Mouse (Mus musculus) MEL (cell line): ENCODE measurements around the gene Sept9.

Experiments
- CTCF ChIP-seq, 3 experiments: IDR thresholded peaks in 2 of 3; conservative IDR thresholded peaks in 1 of 3; 2 replicates each; pipeline ENCODE4 v1.5.1; 2011 to 2012; ENCODE audit warnings: low read length in 3 of 3, low read depth in 2 of 3, mild to moderate bottlenecking in 2 of 3, improper control_type of control experiment in 1 of 3, inconsistent platforms in 1 of 3, mixed read lengths in 1 of 3, moderate library complexity in 1 of 3; ENCODE audit not compliant: control insufficient read depth in 1 of 3, insufficient read depth in 1 of 3, poor library complexity in 1 of 3, severe bottlenecking in 1 of 3
- EP300 ChIP-seq, 2 experiments: IDR thresholded peaks; 2 replicates each; pipeline ENCODE4 v1.6.1; 2011; ENCODE audit warnings: improper control_type of control experiment in 2 of 2, low read length in 2 of 2, low read depth in 1 of 2, mild to moderate bottlenecking in 1 of 2
- GATA1 ChIP-seq: IDR thresholded peaks from 2 replicates; pipeline ENCODE4 v1.6.1; 2011; ENCODE audit warnings: low read depth, low read length, improper control_type of control experiment
- MAZ ChIP-seq: IDR thresholded peaks from 2 replicates; pipeline ENCODE4 v1.6.1; 2012; ENCODE audit warnings: low read depth, mild to moderate bottlenecking, inconsistent platforms, low read length, improper control_type of control experiment
- POLR2A ChIP-seq, 2 experiments: IDR thresholded peaks; 2 replicates each; pipeline ENCODE4 v1.6.1; 2011 to 2012; ENCODE audit warnings: low read length in 2 of 2, mild to moderate bottlenecking in 2 of 2, control low read depth in 1 of 2, improper control_type of control experiment in 1 of 2, low read depth in 1 of 2, moderate library complexity in 1 of 2; ENCODE audit not compliant: control insufficient read depth in 1 of 2, insufficient read depth in 1 of 2, poor library complexity in 1 of 2
- SIN3A ChIP-seq: IDR thresholded peaks from 2 replicates; pipeline ENCODE4 v1.6.1; 2012; ENCODE audit warnings: low read length, improper control_type of control experiment, inconsistent platforms
- TCF12 ChIP-seq: IDR thresholded peaks from 2 replicates; pipeline ENCODE4 v1.6.1; 2014; ENCODE audit warnings: low read depth, mild to moderate bottlenecking, inconsistent platforms, low read length, improper control_type of control experiment, moderate library complexity

DNA sequence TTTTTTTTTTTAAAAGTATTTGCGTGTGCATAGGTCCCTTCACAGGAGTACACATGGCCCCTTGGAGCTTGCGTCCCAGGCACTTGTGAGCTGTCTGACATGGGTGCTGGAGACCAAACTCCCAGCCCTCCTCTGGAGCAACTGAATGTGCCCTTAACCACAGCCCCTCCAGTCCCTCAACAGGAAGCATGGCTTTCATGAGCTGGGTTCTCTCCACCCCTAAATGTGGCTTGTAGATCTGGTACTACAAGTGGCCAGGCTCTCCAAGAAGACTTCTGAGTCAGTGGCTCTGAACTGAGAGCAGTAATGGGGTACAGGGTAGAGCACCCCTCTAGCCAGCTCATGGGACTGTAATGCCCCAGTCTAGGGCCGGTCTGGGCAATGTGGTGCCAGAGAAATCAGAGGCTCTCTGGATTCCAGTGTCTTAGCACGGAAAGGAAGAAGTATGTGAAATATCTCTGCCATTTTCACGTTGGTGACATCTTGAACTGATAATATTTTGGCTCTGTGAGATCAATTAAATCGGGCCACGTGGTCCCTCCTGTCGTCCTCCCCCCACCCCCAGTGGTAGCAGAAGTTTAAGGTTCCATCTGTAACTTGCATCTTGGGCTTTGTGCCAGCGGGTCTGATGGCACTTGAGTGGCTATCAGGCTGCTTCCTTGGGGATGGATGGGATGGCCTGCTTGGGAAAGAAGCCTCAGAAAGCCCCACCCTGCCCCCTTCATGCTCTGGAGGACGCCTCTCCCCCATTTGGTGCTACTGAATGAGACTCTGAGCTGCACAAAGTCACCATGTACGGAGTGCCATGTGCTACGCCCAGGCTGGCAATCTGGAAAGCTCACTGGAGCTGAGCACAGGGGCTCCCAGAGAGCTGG lies 130.9 kb downstream of the Sept9 start:
- TF ChIP-seq POLR2A (IDR thresholded peaks at IDR 0.05; ENCODE audit: control insufficient read depth in 1 of 2, insufficient read depth in 1 of 2, low read depth in 1 of 2, low read length in 2 of 2, poor library complexity in 1 of 2) = no peak
- 0 out of 2 replicates have a peak, but pooled peaks have one; percentile 14 for TF ChIP-seq GATA1
- TF ChIP-seq CTCF (IDR thresholded peaks at IDR 0.05 in 2 of 3, conservative IDR thresholded peaks at IDR 0.05 in 1 of 3; ENCODE audit: control insufficient read depth in 1 of 3, insufficient read depth in 1 of 3, low read depth in 2 of 3, low read length in 3 of 3, poor library complexity in 1 of 3, severe bottlenecking in 1 of 3) = no peak
- TF ChIP-seq MAZ = peak; percentile 77; the same call in 1 of the 2 replicates
- TF ChIP-seq SIN3A = peak; percentile 61; the same call in 1 of the 2 replicates
- TF ChIP-seq TCF12 = 0 out of 2 replicates have a peak, but pooled peaks have one; percentile 17
- TF ChIP-seq EP300 (IDR thresholded peaks at IDR 0.05; ENCODE audit: low read depth in 1 of 2, low read length in 2 of 2) = peak; percentile 35 to 43; a peak in 2 of 4 replicates
